Mouse (Mus musculus) kidney, postnatal 0 days (tissue): ENCODE data around the gene Fbln2. TPM values are rescaled to one million over a fixed set of nuclear protein-coding genes. Genes with fewer than 3 reads are reported as not detected.

Source experiments
- ATAC-seq: fragments of 200-750 bp; cut with Nextera tagmentation; replicated peaks from 2 replicates; pipeline ENCODE4 v1.8.0; 2017; ENCODE audit warnings: low read depth, moderate number of reproducible peaks, moderate TSS enrichment, moderate library complexity; ENCODE audit not compliant: low FRiP score
- DNase-seq: peaks from one replicate; pipeline ENCODE4 v3.0.0-alpha.2; 2016; ENCODE audit warnings: low spot score
- H3K27ac ChIP-seq: fragments of 300-500 bp; sonication (generic); 2 replicates; pipeline ENCODE4 v1.5.1; 2014; ENCODE audit warnings: mild to moderate bottlenecking
- H3K27me3 ChIP-seq: fragments of 300-500 bp; sonication (generic); 2 replicates; pipeline ENCODE4 v1.6.1; 2014; ENCODE audit warnings: low read length, mixed read lengths; ENCODE audit not compliant: insufficient read depth
- H3K36me3 ChIP-seq: fragments of 300-500 bp; sonication (generic); 2 replicates; pipeline ENCODE4 v1.6.1; 2014; ENCODE audit warnings: low read length, mixed read lengths; ENCODE audit not compliant: insufficient read depth
- H3K4me1 ChIP-seq: fragments of 300-500 bp; sonication (generic); replicated peaks from 2 replicates; pipeline ENCODE4 v1.6.1; 2014; ENCODE audit warnings: antibody characterized with exemption, low read length, mixed read lengths; ENCODE audit not compliant: insufficient read depth
- H3K4me2 ChIP-seq: fragments of 300-500 bp; sonication (generic); 2 replicates; pipeline ENCODE4 v1.6.1; 2014; ENCODE audit warnings: mild to moderate bottlenecking, low read length, moderate library complexity, mixed read lengths
- H3K4me3 ChIP-seq: fragments of 300-500 bp; sonication (generic); replicated peaks from 2 replicates; pipeline ENCODE4 v1.5.1; 2014; ENCODE audit warnings: low read depth, low read length
- H3K9ac ChIP-seq: fragments of 300-500 bp; sonication (generic); 2 replicates; pipeline ENCODE4 v1.6.1; 2014; ENCODE audit warnings: low read depth, low read length
- H3K9me3 ChIP-seq: fragments of 300-500 bp; sonication (generic); replicated peaks from 2 replicates; pipeline ENCODE4 v1.6.1; 2016; ENCODE audit warnings: low read length, inconsistent platforms, mixed read lengths
- CTCF ChIP-seq: IDR thresholded peaks from 2 replicates; pipeline ENCODE4 v1.5.1; 2016; ENCODE audit warnings: antibody characterized with exemption, low read depth, mild to moderate bottlenecking, moderate library complexity
- WGBS: fragments of 180-500 bp; shearing (Covaris S2); extraction: QIAGEN DNeasy Blood & Tissue Kit; methylation state at CpG from one replicate; pipeline ENCODE4 v1.1.7; 2014; 5-methylcytosine and 5-hydroxymethylcytosine counted together
- polyA plus RNA-seq: library from polyadenylated mRNA; unstranded; fragments of >200 nt; fragmentation: Nextera tagmentation; extraction: Ambion mirVana; gene quantifications from 2 replicates; pipeline ENCODE4 v1.2.1, GENCODE M21; 2015

The Fbln2 gene
- polyA plus RNA-seq, 1 experiment from 2014 or later, result 20.9 TPM

GRCm38 (mm10) chr6:91284521-91285449, 72.5 kb downstream of the Fbln2 start:
- no peak for TF ChIP-seq CTCF
- Histone ChIP-seq H3K27ac (no peak overlapping the region), H3K9me3 (no peaks in the 10 kb centered on the region), H3K4me3 (peak overlapping the region; percentile 16; the same call in 1 of the 2 replicates), H3K9ac (no peak overlapping the region), H3K27me3 (peaks cover 27% of the 10 kb centered on the region), H3K36me3 (no peaks in the 10 kb centered on the region), H3K4me1 (no peaks in the 10 kb centered on the region; the same call in 1 of the 2 replicates), H3K4me2 (peak overlapping the region; percentile 41)
- 8% methylated on average over 34 of the region's 35 CpGs for WGBS
- ATAC-seq, result peak; percentile 15; the same call in 1 of the 2 replicates
- DNase-seq, result no peak

GRCm38 (mm10) chr6:91285450-91285790, 73.2 kb downstream of the Fbln2 start:
- TF ChIP-seq CTCF, result peak; percentile 91
- under 1% methylated on average over 28 of the region's 28 CpGs for WGBS
- H3K9ac ChIP-seq, result no peak overlapping the region

GRCm38 (mm10) chr6:91285814-91286545, 73.7 kb downstream of the Fbln2 start:
- 32% methylated on average over 30 of the region's 30 CpGs for WGBS
- TF ChIP-seq CTCF, result no peak
- Histone ChIP-seq H3K27me3 (peaks cover 27% of the 10 kb centered on the region), H3K4me1 (no peaks in the 10 kb centered on the region; the same call in 1 of the 2 replicates), H3K9ac (no peak overlapping the region), H3K36me3 (no peaks in the 10 kb centered on the region), H3K9me3 (no peaks in the 10 kb centered on the region), H3K4me2 (0 out of 2 replicates have a peak overlapping the region, but pooled peaks have one; percentile 21), H3K4me3 (peak overlapping the region; percentile 16; the same call in 1 of the 2 replicates), H3K27ac (no peak overlapping the region)
- DNase-seq, result no peak
- no peak; the same call in 1 of the 2 replicates for ATAC-seq

More at GRCm38 (mm10) chr6:91285450-91285790, 73.2 kb downstream of the Fbln2 start:
- H3K9me3 ChIP-seq, result no peaks in the 10 kb centered on the region
- peaks cover 27% of the 10 kb centered on the region for H3K27me3 ChIP-seq
- no peak overlapping the region for H3K27ac ChIP-seq
- no peaks in the 10 kb centered on the region for H3K36me3 ChIP-seq
- H3K4me1 ChIP-seq, result no peaks in the 10 kb centered on the region; the same call in 1 of the 2 replicates
- H3K4me3 ChIP-seq, result peak overlapping the region; percentile 16; the same call in 1 of the 2 replicates
- peak overlapping the region; percentile 41 for H3K4me2 ChIP-seq
- ATAC-seq (peak; percentile 66), DNase-seq (peak; percentile 84)

- peak; percentile 90 for DNase-seq
- H3K4me3 ChIP-seq, result no peak overlapping the region
- no peak for ATAC-seq
- peak; percentile 100 for TF ChIP-seq CTCF
- no peak overlapping the region for H3K27ac ChIP-seq
- no peak overlapping the region for H3K4me2 ChIP-seq
- WGBS, result 4% methylated on average over 15 of the region's 15 CpGs
- H3K9me3 ChIP-seq, result no peaks in the 10 kb centered on the region
- H3K27me3 ChIP-seq, result peaks cover 27% of the 10 kb centered on the region
- H3K4me1 ChIP-seq, result no peaks in the 10 kb centered on the region; the same call in 1 of the 2 replicates
- H3K36me3 ChIP-seq, result no peaks in the 10 kb centered on the region
- H3K9ac ChIP-seq, result no peak overlapping the region
Observed at GRCm38 (mm10) chr6:91286624-91287023, 74.4 kb downstream of the Fbln2 start.

GRCm38 (mm10) chr6:91287148-91287547, 74.9 kb downstream of the Fbln2 start:
- WGBS, result 60% methylated on average over 4 of the region's 4 CpGs
- no peaks in the 10 kb centered on the region for H3K36me3 ChIP-seq
- no peak overlapping the region for H3K9ac ChIP-seq
- H3K4me3 ChIP-seq, result no peak overlapping the region
- no peak for TF ChIP-seq CTCF
- no peak overlapping the region for H3K27ac ChIP-seq
- peaks cover 27% of the 10 kb centered on the region for H3K27me3 ChIP-seq
- no peaks in the 10 kb centered on the region; the same call in 1 of the 2 replicates for H3K4me1 ChIP-seq
- ATAC-seq (no peak), DNase-seq (no peak)
- H3K4me2 ChIP-seq, result no peak overlapping the region
- no peaks in the 10 kb centered on the region for H3K9me3 ChIP-seq

- no peak for DNase-seq
- Histone ChIP-seq H3K4me2 (no peak overlapping the region), H3K27ac (no peak overlapping the region), H3K4me3 (no peak overlapping the region), H3K9ac (no peak overlapping the region), H3K4me1 (no peaks in the 10 kb centered on the region; the same call in 1 of the 2 replicates), H3K36me3 (no peaks in the 10 kb centered on the region), H3K9me3 (no peaks in the 10 kb centered on the region), H3K27me3 (peaks cover 27% of the 10 kb centered on the region)
- ATAC-seq, result no peak
- TF ChIP-seq CTCF, result no peak
- 81% methylated on average over 6 of the region's 6 CpGs for WGBS
Observed at GRCm38 (mm10) chr6:91287636-91288035, 75.4 kb downstream of the Fbln2 start.
